Mouse (Mus musculus): ENCODE measurements around the gene Tomm40l.

The Tomm40l gene

GRCm38 (mm10) chr1:171222238-171223155 lies at the start of gene Tomm40l:
Gene Tomm40l, minus strand, starts transcription at chr1:171222514.
- peak; percentile 98 for DNase-seq (ENCODE audit: low read depth)

- no peak for DNase-seq (ENCODE audit: low read depth)
Measured at GRCm38 (mm10) chr1:171272086-171272485, 49.8 kb upstream of the Tomm40l start.

- no peak for DNase-seq (ENCODE audit: low read depth)
Measured at GRCm38 (mm10) chr1:171271622-171272021, 49.3 kb upstream of the Tomm40l start.

GRCm38 (mm10) chr1:171271196-171271595 lies 48.9 kb upstream of the Tomm40l start:
- no peak for DNase-seq (ENCODE audit: low read depth)

- no peak for DNase-seq (ENCODE audit: low read depth)
Measured at GRCm38 (mm10) chr1:171270573-171270900, 48.2 kb upstream of the Tomm40l start.

GRCm38 (mm10) chr1:171269848-171270572 lies 47.7 kb upstream of the Tomm40l start, which contains the start of gene B4galt3:
Gene B4galt3, plus strand, starts transcription at chr1:171270328.
- peak; percentile 95 for DNase-seq (ENCODE audit: low read depth)

- no peak for DNase-seq (ENCODE audit: low read depth)
Measured at GRCm38 (mm10) chr1:171268341-171268740, 46.0 kb upstream of the Tomm40l start.

GRCm38 (mm10) chr1:171265971-171266744 lies 43.8 kb upstream of the Tomm40l start:
- no peak for DNase-seq (ENCODE audit: low read depth)

GRCm38 (mm10) chr1:171263666-171264461 lies 41.5 kb upstream of the Tomm40l start:
- no peak for DNase-seq (ENCODE audit: low read depth)

GRCm38 (mm10) chr1:171263185-171263611 lies 40.9 kb upstream of the Tomm40l start:
- DNase-seq (ENCODE audit: low read depth) = no peak

- DNase-seq (ENCODE audit: low read depth) = no peak
Measured at GRCm38 (mm10) chr1:171262594-171263130, 40.3 kb upstream of the Tomm40l start.

GRCm38 (mm10) chr1:171260316-171260715 lies 38.0 kb upstream of the Tomm40l start:
- DNase-seq (ENCODE audit: low read depth) = no peak

GRCm38 (mm10) chr1:171258921-171259320 lies 36.6 kb upstream of the Tomm40l start:
- no peak for DNase-seq (ENCODE audit: low read depth)

GRCm38 (mm10) chr1:171257781-171258180 lies 35.5 kb upstream of the Tomm40l start:
- DNase-seq (ENCODE audit: low read depth) = no peak

- DNase-seq (ENCODE audit: low read depth) = peak; percentile 81
Measured at GRCm38 (mm10) chr1:171256937-171257548, 34.7 kb upstream of the Tomm40l start.

GRCm38 (mm10) chr1:171256095-171256818 lies 33.9 kb upstream of the Tomm40l start:
- DNase-seq (ENCODE audit: low read depth) = no peak

GRCm38 (mm10) chr1:171252415-171252814 lies 30.1 kb upstream of the Tomm40l start:
- no peak for DNase-seq (ENCODE audit: low read depth)

GRCm38 (mm10) chr1:171251594-171252324 lies 29.4 kb upstream of the Tomm40l start:
- no peak for DNase-seq (ENCODE audit: low read depth)
